Mouse (Mus musculus): Measurements from ENCODE around the gene Lrfn2.

The Lrfn2 gene

GRCm38 (mm10) chr17:49035052-49035451 lies 102.9 kb downstream of the Lrfn2 start:
- DNase-seq, result no peak

DNA sequence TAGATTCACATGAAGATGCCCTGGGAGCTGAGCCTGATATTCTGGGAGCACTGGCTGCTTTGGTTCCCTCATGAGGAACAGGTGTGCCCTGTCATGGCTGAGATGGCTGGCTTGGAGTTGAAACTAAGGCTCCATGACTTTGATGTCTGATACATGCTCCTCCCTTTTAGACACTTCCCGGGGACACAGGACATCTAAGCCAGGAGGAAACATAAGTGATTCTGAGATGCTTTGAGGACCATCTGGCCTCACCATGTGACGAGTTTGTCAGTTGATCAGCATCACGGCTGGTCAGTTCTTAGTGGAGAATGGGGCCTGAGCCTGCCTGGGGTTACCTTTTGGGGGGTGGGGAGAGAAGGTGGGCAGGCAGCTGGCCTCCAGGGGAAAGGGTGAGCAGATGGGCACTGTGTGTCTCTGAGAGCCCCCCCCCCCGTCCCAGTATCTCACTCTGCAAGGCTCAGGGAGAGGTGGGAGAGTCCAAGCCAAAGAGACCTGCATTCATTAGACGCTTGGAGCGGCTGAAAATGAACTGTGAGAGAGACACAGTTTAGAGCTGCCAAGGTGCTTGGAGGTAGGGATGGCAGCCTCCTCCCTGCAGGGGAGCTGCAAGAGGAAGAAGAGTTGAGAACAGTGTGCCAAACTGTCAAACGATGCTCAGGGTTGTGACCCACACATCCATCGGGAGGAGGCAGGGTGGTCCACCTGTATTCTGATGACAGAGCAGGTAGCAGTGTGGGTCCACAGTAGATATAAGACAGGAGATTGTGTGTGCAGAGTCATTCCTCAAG lies 105.2 kb downstream of the Lrfn2 start:
- no peak for DNase-seq

DNA sequence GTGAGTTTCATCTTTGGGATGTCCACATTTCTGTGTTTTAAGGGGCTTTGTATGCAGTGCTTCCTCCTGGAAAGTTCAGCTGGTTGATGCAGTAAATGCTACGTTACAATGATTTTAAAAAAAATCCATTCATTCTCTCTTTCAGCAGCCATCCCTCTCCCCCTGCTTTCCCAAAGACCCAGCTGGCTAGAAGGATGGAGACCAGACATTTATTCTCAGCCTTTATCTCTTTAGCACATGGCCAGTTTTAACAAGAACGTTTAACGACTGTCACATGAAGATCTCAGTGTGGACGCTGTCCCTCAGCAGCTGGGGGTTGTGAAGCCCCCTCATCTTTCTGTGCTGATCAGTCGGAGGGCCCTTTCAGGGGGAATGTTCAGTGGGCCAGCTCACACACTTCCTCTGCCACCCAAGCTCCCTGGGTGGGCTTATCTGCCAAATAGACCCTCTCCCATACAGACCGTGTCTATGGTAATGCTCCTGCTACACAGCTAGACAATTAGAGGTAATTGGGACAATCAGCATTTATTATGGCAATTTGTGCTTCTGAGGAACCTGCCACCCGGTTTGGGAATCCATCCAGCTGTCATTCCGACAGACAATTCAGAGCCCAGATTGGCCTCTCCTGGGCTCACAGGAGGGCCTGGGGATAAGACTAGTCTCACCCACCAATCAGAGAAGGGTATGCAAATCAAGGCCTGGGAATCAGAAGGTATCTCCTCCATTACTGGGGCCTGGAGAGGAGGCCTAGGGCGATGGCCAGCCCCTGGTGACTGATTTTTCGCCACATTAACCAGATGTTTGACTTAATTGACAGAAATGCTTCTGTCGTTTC lies 111.8 kb downstream of the Lrfn2 start:
- no peak for DNase-seq

DNA sequence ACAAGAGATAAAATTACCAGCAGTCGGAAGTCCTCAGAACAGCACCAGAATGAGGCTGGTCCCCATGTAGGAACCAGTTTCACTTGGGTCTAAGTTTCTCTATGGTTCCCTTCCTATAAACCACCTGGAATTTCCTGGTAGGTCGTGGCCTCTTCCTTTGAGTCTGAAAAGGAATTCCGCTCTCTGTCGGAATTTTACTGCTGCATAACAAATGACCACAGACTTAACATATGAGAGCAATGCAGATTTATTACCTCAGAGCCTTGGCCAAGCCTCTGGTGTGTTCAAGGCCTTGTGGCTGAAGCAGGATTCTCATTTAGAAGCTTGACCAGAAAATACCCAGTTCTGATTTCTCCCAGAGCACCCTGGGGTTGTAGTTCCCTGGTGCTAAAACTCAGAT lies 115.7 kb downstream of the Lrfn2 start:
- DNase-seq, result no peak

GRCm38 (mm10) chr17:49051231-49051630 lies 119.1 kb downstream of the Lrfn2 start:
- DNase-seq, result peak; percentile 41 to 53

GRCm38 (mm10) chr17:49061141-49061540 lies 129.0 kb downstream of the Lrfn2 start:
- no peak for DNase-seq

GRCm38 (mm10) chr17:49063789-49064188 lies 131.6 kb downstream of the Lrfn2 start:
- no peak for DNase-seq

DNA sequence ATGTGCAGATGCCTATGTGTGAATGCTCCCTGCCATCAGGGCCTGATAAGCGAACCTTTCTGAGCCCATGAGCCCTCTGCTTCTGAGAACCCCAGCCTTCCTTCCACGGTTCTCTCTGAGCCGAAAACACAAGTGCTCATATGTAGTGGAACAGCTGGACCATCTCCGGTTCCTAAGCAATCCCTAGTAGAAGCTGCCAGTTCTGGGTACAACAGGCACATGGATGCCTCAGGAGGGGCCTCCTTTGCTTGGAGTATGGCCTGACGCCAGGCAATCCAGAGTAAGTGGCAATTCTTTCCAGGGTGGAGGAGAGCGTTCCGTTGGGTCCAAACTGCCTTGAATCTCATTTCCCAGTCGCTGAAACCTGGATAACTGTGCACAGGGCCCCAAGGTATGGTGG lies 132.3 kb downstream of the Lrfn2 start:
- no peak for DNase-seq

- no peak for DNase-seq
Observed at GRCm38 (mm10) chr17:49065050-49065449, 132.9 kb downstream of the Lrfn2 start.

- DNase-seq, result no peak
Observed at GRCm38 (mm10) chr17:49066748-49067147, 134.6 kb downstream of the Lrfn2 start.

GRCm38 (mm10) chr17:49078168-49078567 lies 146.0 kb downstream of the Lrfn2 start:
- DNase-seq, result no peak

DNA sequence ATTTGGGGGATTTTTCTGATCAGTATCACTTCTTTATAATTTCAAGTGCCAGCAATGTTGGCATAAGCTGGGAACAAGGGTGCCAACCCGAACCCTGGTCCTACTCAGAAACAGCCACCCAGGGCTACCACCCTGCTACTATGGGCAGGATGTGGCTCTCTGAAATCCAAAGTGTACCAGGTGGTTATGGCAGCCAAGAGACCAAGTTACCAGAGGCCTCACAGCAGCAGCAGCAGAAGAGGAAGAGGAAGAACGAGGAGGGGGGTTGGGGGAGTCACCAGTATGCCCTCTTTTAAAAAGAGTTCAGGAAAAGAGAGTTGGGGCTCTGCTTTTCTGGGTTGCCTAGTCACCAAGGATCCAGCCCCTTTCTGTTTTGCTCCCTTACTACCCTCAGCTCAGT lies 147.5 kb downstream of the Lrfn2 start:
- no peak for DNase-seq

- peak; percentile 6 to 27 for DNase-seq
Observed at GRCm38 (mm10) chr17:49083594-49084380, 151.6 kb downstream of the Lrfn2 start.

GRCm38 (mm10) chr17:49085111-49085510 lies 152.9 kb downstream of the Lrfn2 start:
- DNase-seq, result no peak

DNA sequence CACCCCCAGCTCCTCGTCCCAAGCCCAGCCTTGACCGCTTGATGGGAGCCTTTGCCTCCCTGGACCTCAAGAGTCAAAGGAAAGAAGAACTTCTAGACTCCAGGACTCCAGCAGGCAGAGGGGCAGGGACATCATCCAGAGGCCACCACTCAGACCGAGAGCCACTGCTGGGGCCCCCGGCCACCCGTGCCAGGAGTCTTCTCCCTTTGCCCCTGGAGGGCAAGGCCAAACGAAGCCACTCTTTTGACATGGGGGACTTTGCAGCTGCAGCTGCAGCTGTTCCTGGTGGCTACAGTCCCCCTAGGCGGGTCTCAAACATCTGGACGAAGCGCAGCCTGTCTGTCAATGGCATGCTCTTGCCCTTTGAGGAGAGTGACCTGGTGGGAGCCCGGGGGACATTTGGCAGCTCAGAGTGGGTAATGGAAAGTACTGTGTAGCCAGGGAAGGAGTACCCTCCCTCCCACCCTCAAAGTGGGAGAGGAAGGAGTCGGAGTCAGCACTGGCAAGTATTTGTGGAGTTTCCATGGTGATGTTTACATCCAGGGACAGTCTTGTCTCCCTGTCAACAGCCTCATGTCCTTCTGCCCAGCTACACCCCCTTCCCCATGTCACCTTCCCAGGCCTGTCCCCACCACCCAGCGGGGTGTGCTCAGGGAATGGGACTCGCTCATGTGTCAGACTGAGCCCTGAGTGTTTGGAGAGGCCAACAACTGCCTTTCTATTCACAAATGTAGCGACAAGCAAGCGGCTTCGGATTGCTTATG lies 164.8 kb downstream of the Lrfn2 start:
- no peak for DNase-seq

DNA sequence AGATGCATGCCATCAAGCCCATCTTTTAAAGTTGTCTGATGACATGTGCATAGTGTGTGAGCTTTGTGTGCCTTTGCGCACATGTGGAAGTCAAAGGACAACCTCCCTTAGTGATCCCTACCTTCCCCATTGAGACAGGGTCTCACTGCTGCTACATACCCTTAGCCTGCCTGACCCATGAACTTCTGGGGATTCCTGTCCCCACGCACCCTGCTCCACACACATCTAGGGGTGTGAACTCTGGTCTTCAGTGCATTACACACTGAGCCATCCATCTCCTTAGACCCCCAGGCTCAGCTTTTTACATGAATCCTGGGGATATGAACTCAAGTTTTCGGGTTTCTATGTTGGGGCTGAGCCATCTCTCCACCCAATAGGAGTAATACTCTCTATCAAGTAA lies 179.2 kb downstream of the Lrfn2 start:
- no peak for DNase-seq

- no peak for DNase-seq
Observed at GRCm38 (mm10) chr17:49111911-49112310, 179.7 kb downstream of the Lrfn2 start.

DNA sequence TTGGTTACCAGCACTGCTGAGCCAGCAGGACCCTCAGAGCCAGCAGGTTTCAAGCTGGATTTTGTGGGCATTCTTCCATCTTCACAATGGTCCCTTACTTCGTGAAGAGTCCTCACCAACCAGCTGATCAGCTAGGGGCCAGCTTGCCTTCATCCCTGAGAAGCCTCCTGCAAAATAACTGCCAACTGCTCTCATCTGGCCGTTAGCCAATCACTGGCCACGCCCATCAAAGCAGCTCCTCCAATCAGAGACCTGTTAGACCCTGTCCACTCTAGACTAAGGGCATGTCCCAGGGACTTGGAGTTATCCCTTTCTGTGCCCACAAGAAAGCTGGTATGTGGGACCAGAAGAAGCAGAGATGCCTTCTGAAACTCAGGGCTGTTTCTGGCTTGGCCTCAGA lies 181.2 kb downstream of the Lrfn2 start:
- peak in 1 of 2 experiments; percentile 27 for DNase-seq

- no peak for DNase-seq
Observed at GRCm38 (mm10) chr17:49124166-49124565, 192.0 kb downstream of the Lrfn2 start.

DNA sequence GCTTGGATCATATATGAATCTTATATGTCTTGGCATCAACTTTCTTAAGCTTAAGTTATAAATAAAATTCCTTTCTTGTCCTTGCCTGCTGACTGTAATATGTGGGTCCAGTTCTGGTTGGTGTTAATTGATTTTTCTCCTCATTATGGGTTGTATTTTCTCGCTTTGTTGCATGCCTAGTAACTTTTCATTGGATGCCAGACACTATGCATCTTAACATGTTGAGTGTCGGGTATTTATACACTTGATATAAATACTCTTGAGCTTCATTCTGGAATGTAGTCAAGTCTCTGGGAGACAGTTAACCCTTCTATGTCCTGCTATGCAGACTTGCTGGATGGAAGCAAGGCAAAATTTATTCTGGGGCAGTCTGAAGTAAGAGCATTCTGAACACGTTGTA lies 192.5 kb downstream of the Lrfn2 start:
- no peak for DNase-seq

All from lung, postnatal 4 days (tissue).